Mouse (Mus musculus) hindbrain, embryonic 10.5 days (tissue): ENCODE data around the gene Galnt9. TPM values are rescaled to one million over a fixed set of nuclear protein-coding genes. Genes with fewer than 3 reads are reported as not detected.

Source experiments
- DNase-seq: peaks from one replicate; pipeline ENCODE4 v3.0.0-alpha.2; 2017; ENCODE audit warnings: low spot score
- H3K27ac ChIP-seq: fragments of 300-500 bp; sonication (generic); 2 replicates; pipeline ENCODE4 v1.5.1; 2016; ENCODE audit warnings: mild to moderate bottlenecking, moderate library complexity
- H3K27me3 ChIP-seq: fragments of 300-500 bp; sonication (generic); 2 replicates; pipeline ENCODE4 v1.6.1; 2016; ENCODE audit warnings: mild to moderate bottlenecking; ENCODE audit not compliant: poor library complexity, insufficient read depth, severe bottlenecking
- H3K36me3 ChIP-seq: fragments of 300-500 bp; sonication (generic); 2 replicates; pipeline ENCODE4 v1.6.1; 2016; ENCODE audit warnings: mild to moderate bottlenecking, moderate library complexity
- H3K4me1 ChIP-seq: fragments of 300-500 bp; sonication (generic); replicated peaks from 2 replicates; pipeline ENCODE4 v1.6.1; 2016; ENCODE audit warnings: mild to moderate bottlenecking
- H3K4me3 ChIP-seq: fragments of 300-500 bp; sonication (generic); 2 replicates; pipeline ENCODE4 v1.5.1; 2016; ENCODE audit warnings: mild to moderate bottlenecking, moderate library complexity
- H3K9me3 ChIP-seq: fragments of 300-500 bp; sonication (generic); 2 replicates; pipeline ENCODE4 v1.6.1; 2016; ENCODE audit warnings: mild to moderate bottlenecking, moderate library complexity
- WGBS: fragments of 180-500 bp; shearing (Covaris S2); methylation state at CpG from one replicate; pipeline ENCODE4 v1.1.7; 2016; 5-methylcytosine and 5-hydroxymethylcytosine counted together
- polyA plus RNA-seq: library from polyadenylated mRNA; unstranded; fragments of >200 nt; fragmentation: Nextera tagmentation; extraction: Ambion mirVana; gene quantifications from 2 replicates; pipeline ENCODE4 v1.2.1, GENCODE M21; 2016

Galnt9 gene
- polyA plus RNA-seq, 1 experiment from 2014 or later, result 6.4 TPM

DNA sequence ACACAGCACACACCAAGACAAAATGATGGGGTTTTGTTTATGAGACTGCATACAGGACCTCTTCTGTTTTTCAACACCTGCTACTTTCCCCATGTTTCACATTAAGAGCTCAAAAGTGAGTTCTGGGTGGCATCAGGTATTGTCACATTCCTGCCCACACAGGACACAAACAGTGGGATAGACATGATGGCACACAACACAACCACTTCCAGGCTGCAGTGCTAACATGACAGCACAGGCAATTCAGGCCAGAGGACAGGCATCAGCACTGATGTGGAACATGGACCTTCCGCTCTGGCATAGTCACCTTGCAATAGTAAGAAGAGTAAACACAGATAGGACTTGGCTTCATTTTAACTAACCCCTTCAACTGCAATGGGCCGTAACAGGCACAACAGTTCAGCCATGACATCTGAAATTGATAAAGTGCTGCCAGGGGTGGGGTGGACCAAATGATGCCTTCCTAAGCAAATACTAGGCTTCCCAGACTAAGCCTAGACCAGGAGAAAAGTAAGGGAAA, 120.7 kb downstream of the Galnt9 start:
- peaks cover 98% of the 10 kb centered on the region for H3K36me3 ChIP-seq
- no peaks in the 10 kb centered on the region for H3K27me3 ChIP-seq
- no peak overlapping the region for H3K27ac ChIP-seq
- no peaks in the 10 kb centered on the region for H3K4me1 ChIP-seq
- H3K9me3 ChIP-seq, result no peaks in the 10 kb centered on the region
- WGBS, result 90% methylated on average over 2 of the region's 2 CpGs
- H3K4me3 ChIP-seq, result no peak overlapping the region
- DNase-seq, result no peak

GRCm38 (mm10) chr5:110665486-110666121, 121.4 kb downstream of the Galnt9 start:
- Histone ChIP-seq H3K27ac (no peak overlapping the region), H3K4me1 (no peaks in the 10 kb centered on the region), H3K36me3 (peaks cover 98% of the 10 kb centered on the region), H3K27me3 (no peaks in the 10 kb centered on the region), H3K9me3 (no peaks in the 10 kb centered on the region), H3K4me3 (no peak overlapping the region)
- 70% methylated on average over 6 of the region's 6 CpGs for WGBS
- no peak for DNase-seq

Other genes starting within 250 kb of the Galnt9 start
- 0.57 and 0.92 TPM in 2 replicates for gene P2rx2, start 201.1 kb upstream of the Galnt9 start, polyA plus RNA-seq
- gene Lrcol1, start 199.6 kb upstream of the Galnt9 start, polyA plus RNA-seq, result not detected in 2 replicates
- 14.9 and 19.2 TPM in 2 replicates for gene Fbrsl1, start 95.9 kb upstream of the Galnt9 start, polyA plus RNA-seq
- gene Noc4l, start 109.1 kb downstream of the Galnt9 start, polyA plus RNA-seq, result 78.6 and 81.2 TPM in 2 replicates
- 25.7 and 33.7 TPM in 2 replicates for gene Ddx51, start 109.1 kb downstream of the Galnt9 start, polyA plus RNA-seq
- gene Ep400, start 226.4 kb downstream of the Galnt9 start, polyA plus RNA-seq, result 63.7 and 68.6 TPM in 2 replicates
- 29.8 and 37.8 TPM in 2 replicates for gene Pus1, start 236.3 kb downstream of the Galnt9 start, polyA plus RNA-seq